In the genomic region with DNA sequence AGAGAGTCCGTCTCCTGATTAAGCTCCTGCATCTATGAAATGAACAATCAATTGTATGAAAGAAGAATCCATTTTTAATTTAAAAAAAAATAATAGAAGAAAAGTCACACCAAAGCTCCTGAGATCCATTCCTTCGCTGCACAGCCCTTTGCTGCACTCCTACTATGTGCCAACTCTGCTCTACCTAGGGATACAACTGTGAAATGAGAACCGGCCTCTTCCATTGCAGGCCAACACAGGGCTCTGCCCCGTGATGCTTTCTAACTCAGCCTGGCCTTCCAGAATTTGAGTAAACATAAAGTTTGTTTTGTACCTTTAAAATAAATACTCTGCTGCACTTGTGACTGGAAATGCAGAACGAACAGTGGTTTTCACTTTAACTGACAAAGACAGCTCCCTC, we compare ENCODE assay signal across 20 mouse cellular contexts. TPM values are rescaled to one million over a fixed set of nuclear protein-coding genes. Genes with fewer than 3 reads are reported as not detected.
DNase-seq lines count a peak whose midpoint lies in the region; ATAC-seq and TF ChIP-seq lines count a peak whose summit lies in the region.
"Had no signal": no experiment of that assay in that cellular context is flagged by ENCODE, and none has a peak within 500 bp of the region (broad histone marks: within the 10 kb centered on the region; RNA-seq: fewer than 3 reads in every experiment).

No protein-coding gene starts in this region.

- H3K4me1 ChIP-seq in heart, embryonic 13.5 days, result peaks cover 47% of the 10 kb centered on the region
- peaks cover 2% of the 10 kb centered on the region for H3K4me1 ChIP-seq in heart, adult 2 months (ENCODE audit: control insufficient read depth, insufficient read depth, low read length)
- no peaks in the 10 kb centered on the region for H3K4me1 ChIP-seq in liver, adult 2 months (ENCODE audit: control insufficient read depth, insufficient read depth, low read length)
- H3K4me1 ChIP-seq in MEL (ENCODE audit: control insufficient read depth in 1 of 2, insufficient read depth in 2 of 2, low read length in 2 of 2), result no peaks in the 10 kb centered on the region
- H3K4me1 ChIP-seq in liver, embryonic 15.5 days (replicated peaks), result peaks cover 12% of the 10 kb centered on the region; the same call in 1 of the 2 replicates

- TF ChIP-seq EP300 in heart, adult 2 months (IDR thresholded peaks at IDR 0.05; ENCODE audit: insufficient read depth, low read depth, low read length), result no peak
- no peak for TF ChIP-seq EP300 in MEL (IDR thresholded peaks at IDR 0.05; ENCODE audit: low read depth in 1 of 2, low read length in 2 of 2)

- H3K27ac ChIP-seq in heart, embryonic 13.5 days (replicated peaks), result 0 out of 2 replicates have a peak overlapping the region, but pooled peaks have one; percentile 29
- no peak overlapping the region for H3K27ac ChIP-seq in heart, adult 2 months
- H3K27ac ChIP-seq in liver, adult 2 months (replicated peaks; ENCODE audit: insufficient read depth, low read depth, low read length), result no peak overlapping the region
- no peak overlapping the region for H3K27ac ChIP-seq in MEL (ENCODE audit: control insufficient read depth, low read depth, low read length)
- peak overlapping the region; percentile 51; the same call in 1 of the 2 replicates for H3K27ac ChIP-seq in liver, embryonic 15.5 days (replicated peaks)
- H3K27ac ChIP-seq: embryonic facial prominence, embryonic 13.5 days; forebrain, embryonic 12.5 days; heart, embryonic 10.5 days; hindbrain, embryonic 13.5 days; hindbrain, postnatal 0 days had no signal

- no peak for ATAC-seq in heart, embryonic 13.5 days (ENCODE audit: extremely low read depth, insufficient number of reproducible peaks, low FRiP score, low TSS enrichment)
- peak; percentile 37; the same call in 1 of the 2 replicates for ATAC-seq in liver, embryonic 15.5 days (ENCODE audit: insufficient read depth)
- ATAC-seq: forebrain, embryonic 16.5 days; hindbrain, postnatal 0 days had no signal

- H3K36me3 ChIP-seq in heart, embryonic 13.5 days, result no peaks in the 10 kb centered on the region; the same call in 1 of the 2 replicates
- no peaks in the 10 kb centered on the region for H3K36me3 ChIP-seq in heart, adult 2 months (ENCODE audit: control insufficient read depth, insufficient read depth, low read length)
- no peaks in the 10 kb centered on the region for H3K36me3 ChIP-seq in liver, adult 2 months (ENCODE audit: control insufficient read depth, insufficient read depth, low read length)
- no peaks in the 10 kb centered on the region for H3K36me3 ChIP-seq in MEL (ENCODE audit: control insufficient read depth in 1 of 2, insufficient read depth in 2 of 2, low read length in 2 of 2)
- no peaks in the 10 kb centered on the region for H3K36me3 ChIP-seq in liver, embryonic 15.5 days (replicated peaks)
- H3K36me3 ChIP-seq: embryonic facial prominence, embryonic 13.5 days; forebrain, embryonic 12.5 days; heart, embryonic 10.5 days; hindbrain, embryonic 13.5 days had no signal

- H3K4me3 ChIP-seq in heart, embryonic 13.5 days, result no peak overlapping the region
- no peak overlapping the region for H3K4me3 ChIP-seq in heart, adult 2 months
- H3K4me3 ChIP-seq in liver, adult 2 months (ENCODE audit: insufficient read depth, low read depth, low read length), result no peak overlapping the region
- no peak overlapping the region for H3K4me3 ChIP-seq in MEL (ENCODE audit: control insufficient read depth in 1 of 2, insufficient read depth in 1 of 2, low read depth in 2 of 2, low read length in 2 of 2)
- no peak overlapping the region for H3K4me3 ChIP-seq in liver, embryonic 15.5 days (replicated peaks)
- H3K4me3 ChIP-seq: embryonic facial prominence, embryonic 13.5 days; forebrain, embryonic 12.5 days; heart, embryonic 10.5 days; hindbrain, embryonic 13.5 days had no signal

- H3K9ac ChIP-seq in heart, embryonic 13.5 days, result no peak overlapping the region
- no peak overlapping the region for H3K9ac ChIP-seq in heart, adult 2 months (ENCODE audit: low read depth, low read length)
- no peak overlapping the region for H3K9ac ChIP-seq in liver, adult 2 months (ENCODE audit: low read depth, low read length)
- H3K9ac ChIP-seq in MEL (ENCODE audit: control insufficient read depth, low read depth, low read length, poor library complexity, severe bottlenecking), result no peak overlapping the region
- H3K9ac ChIP-seq in liver, embryonic 15.5 days, result no peak overlapping the region
- H3K9ac ChIP-seq: embryonic facial prominence, embryonic 13.5 days; forebrain, embryonic 12.5 days; hindbrain, embryonic 13.5 days had no signal

- no peak overlapping the region for H3K4me2 ChIP-seq in heart, embryonic 13.5 days
- no peak overlapping the region for H3K4me2 ChIP-seq in liver, embryonic 15.5 days
- H3K4me2 ChIP-seq: embryonic facial prominence, embryonic 13.5 days; forebrain, embryonic 12.5 days; hindbrain, embryonic 13.5 days had no signal

- DNase-seq in heart, adult 2 months, result no peak
- peak; percentile 3 for DNase-seq in liver, adult 2 months (ENCODE audit: extremely low read depth, low read depth, low spot score)
- DNase-seq in liver (no peak), MEL (ENCODE audit: low read depth, low spot score) (no peak)
- DNase-seq in kidney, adult 8-10 months, result no peak
- DNase-seq: adrenal gland, adult 2 months; adrenal gland, postnatal 25 days; cerebellum, adult 18-20 months; cerebellum, adult 9-11 months; cerebellum, postnatal 36 days; gastrocnemius, postnatal 14 days had no signal

- no peak for TF ChIP-seq RAD21 in MEL (IDR thresholded peaks at IDR 0.05; ENCODE audit: low read depth, low read length)

- no peak for TF ChIP-seq POLR2A in heart, adult 2 months (IDR thresholded peaks at IDR 0.05; ENCODE audit: insufficient read depth, low read depth, low read length)
- TF ChIP-seq POLR2A in liver, adult 2 months (IDR thresholded peaks at IDR 0.05; ENCODE audit: extremely low read depth, insufficient read depth, low read length), result no peak
- no peak for TF ChIP-seq POLR2A in MEL (IDR thresholded peaks at IDR 0.05; ENCODE audit: control insufficient read depth in 1 of 2, insufficient read depth in 1 of 2, low read depth in 1 of 2, low read length in 2 of 2, poor library complexity in 1 of 2)

- H3K79me2 ChIP-seq in heart, adult 2 months (replicated peaks; ENCODE audit: control insufficient read depth, insufficient read depth, low read length), result no peaks in the 10 kb centered on the region
- H3K79me2 ChIP-seq in liver, adult 2 months (ENCODE audit: control insufficient read depth, insufficient read depth, low read length), result no peaks in the 10 kb centered on the region
- H3K79me2 ChIP-seq in MEL (ENCODE audit: control insufficient read depth, insufficient read depth, low read length, poor library complexity), result no peaks in the 10 kb centered on the region

- H3K9me3 ChIP-seq in heart, embryonic 13.5 days, result no peaks in the 10 kb centered on the region
- no peaks in the 10 kb centered on the region for H3K9me3 ChIP-seq in MEL (replicated peaks; ENCODE audit: insufficient read depth, low read length)
- H3K9me3 ChIP-seq in liver, embryonic 15.5 days (replicated peaks), result no peaks in the 10 kb centered on the region
- H3K9me3 ChIP-seq: embryonic facial prominence, embryonic 13.5 days; forebrain, embryonic 12.5 days; heart, embryonic 10.5 days; hindbrain, embryonic 13.5 days had no signal

- no peaks in the 10 kb centered on the region for H3K27me3 ChIP-seq in heart, embryonic 13.5 days (replicated peaks)
- H3K27me3 ChIP-seq in heart, adult 2 months (ENCODE audit: control insufficient read depth, insufficient read depth, low read length), result no peaks in the 10 kb centered on the region
- H3K27me3 ChIP-seq in liver, adult 2 months (ENCODE audit: control insufficient read depth, insufficient read depth, low read length), result no peaks in the 10 kb centered on the region
- H3K27me3 ChIP-seq in MEL (ENCODE audit: control insufficient read depth in 1 of 2, insufficient read depth in 2 of 2, low read length in 2 of 2), result no peaks in the 10 kb centered on the region
- no peaks in the 10 kb centered on the region for H3K27me3 ChIP-seq in liver, embryonic 15.5 days
- H3K27me3 ChIP-seq: CH12.LX; embryonic facial prominence, embryonic 13.5 days; forebrain, embryonic 12.5 days; hindbrain, embryonic 13.5 days had no signal

- intact Hi-C loops in heart, adult 2 months (cut with DNase I), result no loop called here

- TF ChIP-seq CTCF in heart, adult 2 months (IDR thresholded peaks at IDR 0.05), result no peak
- TF ChIP-seq CTCF in liver, adult 2 months (IDR thresholded peaks at IDR 0.05; ENCODE audit: low read depth, low read length), result no peak
- TF ChIP-seq CTCF in MEL (IDR thresholded peaks at IDR 0.05 in 2 of 3, conservative IDR thresholded peaks at IDR 0.05 in 1 of 3; ENCODE audit: control insufficient read depth in 1 of 3, insufficient read depth in 1 of 3, low read depth in 2 of 3, low read length in 3 of 3, poor library complexity in 1 of 3, severe bottlenecking in 1 of 3), result no peak

- 84% methylated on average over 5 of the region's 5 CpGs for WGBS in heart, embryonic 13.5 days
- 91% methylated on average over 5 of the region's 5 CpGs for WGBS in heart, adult 2 months
- 56% methylated on average over 5 of the region's 5 CpGs for WGBS in liver, adult 2 months
- WGBS in liver, embryonic 15.5 days (ENCODE audit: insufficient replicate concordance), result 67% methylated on average over 5 of the region's 5 CpGs

TF ChIP-seq in MEL, 35 proteins besides CTCF, POLR2A, EP300 and RAD21:
- TF ChIP-seq ZKSCAN1 (IDR thresholded peaks at IDR 0.05; ENCODE audit: low read depth, low read length) (peak; percentile 72), MAX (IDR thresholded peaks at IDR 0.05; ENCODE audit: low read length) (no peak)

RNA-seq across cellular contexts. Expression of a gene that starts 42.0 kb away (rescaled TPM):
- 8.8 and 9.1 TPM in 2 replicates for polyA plus RNA-seq in heart, embryonic 13.5 days (2015; fragmentation: Nextera tagmentation; extraction: Ambion mirVana)
- total RNA-seq in heart, adult 2 months (2021), result 1 to 10 TPM; 7.3 to 8.4 TPM
- polyA plus RNA-seq in heart, adult 2 months (2012; rRNA removed), result 10.6 and 12.6 TPM in 2 replicates
- 0.83 and 1.1 TPM in 2 replicates for total RNA-seq in liver, adult 2 months (2014; rRNA removed)
- polyA plus RNA-seq in liver, adult 2 months (2012; rRNA removed), result 1.9 and 3.4 TPM in 2 replicates
- 5.9 and 6.3 TPM in 2 replicates for total RNA-seq in MEL (2012; rRNA removed)
- polyA plus RNA-seq in MEL (2012; ENCODE audit: insufficient read depth in 1 of 2, insufficient read length in 2 of 2, low read depth in 1 of 2, low replicate concordance in 2 of 2, missing spikeins in 1 of 2), result 1 to 10 TPM in 1 of 2 experiments, not detected in 1; 9.9 TPM
- polyA plus RNA-seq in liver, embryonic 15.5 days (2015; fragmentation: Nextera tagmentation; extraction: Ambion mirVana), result 2.9 and 3.6 TPM in 2 replicates

Comparison
In these comparisons a context has a peak if more than half of its experiments do, and no peak if none do; other contexts are left out.
1. H3K27ac ChIP-seq: peak in heart, embryonic 13.5 days (single experiment) and liver, embryonic 15.5 days (single experiment); none in heart, adult 2 months (single experiment), liver, adult 2 months (single experiment) and MEL (single experiment).